Mouse (Mus musculus) cortical plate, adult 2 months (tissue): ENCODE data around the gene Psme3.

Experiments
- CTCF ChIP-seq: fragments of 200-500 bp; IDR thresholded peaks from 2 replicates; pipeline ENCODE4 v1.5.1; 2011; ENCODE audit warnings: mild to moderate bottlenecking, control low read depth, low read length; ENCODE audit not compliant: insufficient read depth; ENCODE audit errors: extremely low read depth
- POLR2A ChIP-seq: fragments of 200-500 bp; IDR thresholded peaks from 2 replicates; pipeline ENCODE4 v1.6.1; 2011; ENCODE audit warnings: mild to moderate bottlenecking, low read length, control low read depth; ENCODE audit not compliant: insufficient read depth; ENCODE audit errors: extremely low read depth

DNA sequence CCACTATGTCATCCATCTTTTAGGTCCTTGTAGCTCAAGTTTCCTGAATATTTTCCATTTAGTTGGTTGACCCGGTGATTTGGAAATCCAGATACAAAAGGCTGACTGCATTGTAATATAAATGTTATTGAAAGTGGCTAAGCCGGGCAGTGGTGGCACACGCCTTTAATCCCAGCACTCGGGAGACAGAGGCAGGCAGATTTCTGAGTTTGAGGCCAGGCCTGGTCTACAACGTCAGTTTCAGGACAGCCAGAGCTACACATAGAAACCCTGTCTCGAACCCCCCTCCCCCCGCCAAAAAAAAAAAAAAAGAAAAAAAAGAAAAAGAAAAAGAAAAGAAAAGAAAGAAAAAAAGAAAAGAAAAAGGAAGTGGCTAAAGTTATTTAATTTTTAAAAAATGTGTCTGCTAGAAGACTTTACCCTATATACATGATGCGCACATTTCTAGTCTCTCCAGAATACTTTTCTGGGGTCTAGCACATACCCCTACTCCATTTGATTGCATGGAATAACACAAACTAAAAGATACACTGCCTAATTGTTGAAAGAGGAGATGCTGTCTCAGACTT is 847 bp upstream of the Psme3 start:
- TF ChIP-seq POLR2A (no peak), CTCF (no peak)
